Mouse (Mus musculus): Measurements from ENCODE around the gene Ankrd2.
"Not testable (repeated sequence)": the region's sequence is repeated elsewhere in the genome, so short reads cannot be mapped to it uniquely, and the experiment has no call there.

The Ankrd2 gene

DNA sequence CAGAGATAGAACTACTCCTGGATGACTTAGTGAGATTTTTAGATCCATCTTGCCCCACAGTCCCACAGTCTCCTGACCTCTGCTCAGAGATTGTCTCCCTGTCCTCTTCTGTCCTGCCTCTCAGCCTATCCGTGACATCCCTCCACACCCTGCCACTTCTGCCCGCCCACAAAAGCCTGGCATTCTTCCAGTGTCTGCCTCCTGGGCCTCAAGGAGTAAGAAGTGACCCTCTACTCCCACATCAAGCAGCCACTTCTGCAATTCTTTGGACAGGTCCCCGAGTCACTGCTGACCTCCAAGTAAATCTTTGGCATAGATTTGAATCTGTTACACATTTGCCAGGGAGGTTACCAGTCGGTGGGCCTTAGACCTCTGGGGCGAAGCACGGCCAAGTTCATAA, 18.5 kb downstream of the Ankrd2 start:
- in situ Hi-C loops (cut with MboI, MseI), result loop anchor here (10.0 kb wide), 1 partner anchor 1111 kb away; no protein-coding TSS in a partner anchor

DNA sequence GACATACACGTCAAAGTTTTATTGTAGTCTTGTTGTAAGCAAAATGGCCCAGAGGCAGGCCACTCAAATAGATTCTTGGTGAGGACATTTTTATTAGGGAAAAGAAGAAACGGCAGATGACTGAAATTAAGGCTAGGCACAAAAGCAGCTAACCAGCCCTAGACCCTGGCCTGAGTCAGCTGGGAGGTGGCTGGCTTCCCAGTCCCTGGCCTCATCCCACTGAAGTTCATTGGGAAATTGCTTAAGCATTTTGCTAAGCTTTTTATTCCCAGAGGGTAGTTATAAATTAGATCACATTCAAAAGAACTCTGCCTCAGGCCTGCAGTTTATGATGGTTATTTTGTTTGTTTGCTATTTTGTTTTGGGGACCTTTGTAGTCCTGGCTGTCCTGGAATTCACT, 20.1 kb downstream of the Ankrd2 start:
- in situ Hi-C loops (cut with MboI, MseI), result loop anchor here (10.0 kb wide), 1 partner anchor 1109 kb away; no protein-coding TSS in a partner anchor

DNA sequence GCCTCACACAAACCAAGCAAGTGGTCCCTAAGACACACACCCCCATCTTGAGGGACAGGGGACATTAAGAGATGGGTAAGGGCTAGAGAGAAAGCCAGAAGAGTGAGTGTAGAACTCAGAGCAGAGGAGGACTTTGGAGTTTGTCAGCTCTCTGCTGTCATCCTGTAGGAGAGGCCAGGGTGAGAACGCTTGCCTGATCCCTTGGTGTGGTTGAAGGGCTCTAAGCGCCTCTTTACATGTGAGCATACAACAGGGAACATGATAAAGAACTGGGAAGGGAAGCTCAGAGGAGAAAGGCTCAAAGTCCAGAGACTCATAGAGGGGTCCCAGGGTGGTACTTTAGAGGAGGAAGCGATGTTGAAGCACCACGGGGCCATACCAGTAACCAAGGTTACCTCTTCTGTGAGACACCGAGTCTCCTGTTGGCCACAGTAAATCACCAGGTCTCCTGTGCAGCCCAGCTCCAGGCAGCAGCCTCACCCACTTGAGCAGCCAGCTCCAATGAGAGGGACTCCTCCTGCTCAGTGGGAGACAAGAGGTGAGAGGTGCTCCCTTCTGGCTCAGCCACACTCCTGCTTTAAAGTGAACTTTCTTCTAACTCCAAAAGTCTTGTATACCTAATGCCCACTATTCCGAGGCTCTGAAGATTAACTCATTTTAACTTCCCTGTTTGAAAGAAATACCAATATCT, 21.1 kb downstream of the Ankrd2 start:
- in situ Hi-C loops (cut with MboI, MseI), result loop anchor here (10.0 kb wide), 1 partner anchor 1108 kb away; no protein-coding TSS in a partner anchor

GRCm38 (mm10) chr19:42058426-42058825, 22.6 kb downstream of the Ankrd2 start:
- in situ Hi-C loops (cut with MboI, MseI), result loop anchor here (10.0 kb wide), 1 partner anchor 1106 kb away; no protein-coding TSS in a partner anchor

DNA sequence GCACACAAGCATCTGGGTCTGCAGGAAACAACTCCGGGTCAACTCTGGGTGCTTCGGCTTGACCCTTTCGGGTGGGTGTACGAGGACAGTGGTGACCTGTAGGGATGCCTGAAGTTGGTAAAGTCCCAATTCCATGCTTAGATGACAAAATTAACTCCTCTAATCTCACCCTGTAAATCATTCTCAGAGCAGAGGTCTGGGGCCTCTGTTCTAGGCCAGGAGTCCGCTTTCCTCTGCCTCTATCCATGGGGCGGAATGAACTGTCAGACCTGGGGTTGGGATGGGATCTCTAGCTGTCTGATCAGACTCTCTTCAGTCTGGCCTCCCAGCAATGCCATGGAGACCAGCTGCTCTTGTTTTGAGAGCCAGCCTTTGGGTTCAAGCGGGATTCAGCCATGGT, 25.6 kb downstream of the Ankrd2 start:
- in situ Hi-C loops (cut with MboI, MseI), result no loop called here

DNA sequence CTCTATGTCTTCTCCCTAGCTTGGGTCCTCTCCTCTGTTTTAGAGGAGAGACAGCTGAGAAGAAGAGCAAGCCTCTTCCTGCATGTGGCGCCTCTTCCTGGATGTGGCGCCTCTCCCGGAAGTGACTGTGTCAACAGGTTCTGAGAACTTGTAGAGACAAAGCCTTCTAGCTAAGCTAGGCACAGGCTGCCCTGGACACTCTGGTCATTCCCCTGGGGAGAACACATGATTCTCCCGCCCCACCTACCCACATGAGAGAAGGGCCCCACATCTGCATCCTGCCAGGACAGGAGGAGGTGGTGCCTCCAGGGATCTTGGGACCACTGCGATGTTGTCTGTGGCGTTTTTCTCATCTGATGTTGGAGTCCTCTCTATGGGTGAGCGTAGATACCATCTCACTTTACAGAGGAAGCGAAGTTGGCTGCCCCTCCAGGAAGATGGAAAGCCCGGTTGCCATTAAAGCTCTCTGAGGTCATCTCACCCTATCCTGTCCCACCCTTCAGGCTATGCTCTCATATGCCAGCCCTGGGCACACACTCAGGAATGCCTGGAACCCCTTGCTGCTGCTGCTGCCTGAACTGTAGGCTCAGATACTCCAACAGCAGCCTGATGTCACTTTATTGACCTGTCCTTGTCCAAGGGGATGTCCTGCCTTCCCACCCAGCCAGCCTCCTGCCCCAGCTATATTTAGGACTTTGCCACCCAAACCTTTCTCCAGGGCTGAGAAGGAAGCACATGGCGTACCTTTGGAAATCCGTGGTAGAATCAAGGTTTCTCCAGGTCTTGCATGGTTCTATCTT, 32.8 kb downstream of the Ankrd2 start:
- in situ Hi-C loops (cut with MboI, MseI), result no loop called here

- in situ Hi-C loops (cut with MboI, MseI), result no loop called here
Observed at GRCm38 (mm10) chr19:42069241-42069525, 33.4 kb downstream of the Ankrd2 start.

DNA sequence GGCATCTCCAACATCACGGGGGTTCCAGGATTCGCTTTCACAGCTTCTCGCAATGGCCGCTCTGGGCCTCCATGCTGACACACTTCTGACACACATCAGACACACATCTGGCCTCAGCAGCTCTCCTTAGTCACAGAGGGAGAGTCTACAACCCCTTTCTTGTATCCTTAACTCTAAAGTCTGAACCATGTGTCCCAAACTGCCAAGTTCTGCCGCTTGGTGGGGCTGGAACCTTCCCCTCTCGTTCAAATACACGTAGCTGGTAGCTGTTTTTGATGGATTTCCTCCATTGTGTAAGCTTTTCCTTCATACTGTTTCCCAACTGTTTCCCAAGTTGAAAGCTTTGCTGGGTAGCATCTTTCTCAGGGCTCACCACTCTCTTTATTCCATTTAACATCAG, 35.4 kb downstream of the Ankrd2 start:
- in situ Hi-C loops (cut with MboI, MseI), result no loop called here

DNA sequence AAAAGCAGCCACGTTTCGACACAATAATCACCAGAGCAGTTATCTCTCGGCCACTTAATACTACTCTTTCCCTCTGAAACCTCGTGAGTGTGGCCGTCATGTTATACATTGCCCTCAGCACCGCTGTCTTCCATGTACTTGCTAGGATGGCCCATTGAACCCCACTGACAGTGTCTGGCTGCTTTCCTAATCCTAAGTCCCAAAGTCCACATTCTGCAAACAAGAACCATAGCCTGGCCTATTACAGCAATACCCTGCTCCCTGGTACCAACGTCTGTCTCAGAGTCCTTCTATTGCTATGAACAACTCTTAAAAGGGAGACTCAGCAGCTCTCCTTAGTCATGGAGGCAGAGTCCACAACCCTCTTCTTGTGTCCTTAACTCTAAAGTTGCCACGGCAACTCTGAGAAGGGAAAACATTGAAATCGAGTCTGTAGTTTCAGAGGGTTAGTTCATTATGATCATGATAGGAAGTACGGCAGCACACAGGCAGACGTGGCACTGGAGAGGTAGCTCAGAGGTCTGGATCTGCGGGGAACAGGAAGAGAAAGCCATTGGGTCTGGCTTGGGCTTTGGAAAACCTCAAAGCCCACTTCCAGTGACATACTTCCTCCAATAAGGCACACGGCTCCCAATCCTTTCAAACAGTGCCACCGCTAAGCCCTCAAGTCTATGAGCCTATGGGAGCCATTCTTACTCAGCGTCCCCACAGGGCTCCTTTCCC, 36.2 kb downstream of the Ankrd2 start:
- in situ Hi-C loops (cut with MboI, MseI), result no loop called here

DNA sequence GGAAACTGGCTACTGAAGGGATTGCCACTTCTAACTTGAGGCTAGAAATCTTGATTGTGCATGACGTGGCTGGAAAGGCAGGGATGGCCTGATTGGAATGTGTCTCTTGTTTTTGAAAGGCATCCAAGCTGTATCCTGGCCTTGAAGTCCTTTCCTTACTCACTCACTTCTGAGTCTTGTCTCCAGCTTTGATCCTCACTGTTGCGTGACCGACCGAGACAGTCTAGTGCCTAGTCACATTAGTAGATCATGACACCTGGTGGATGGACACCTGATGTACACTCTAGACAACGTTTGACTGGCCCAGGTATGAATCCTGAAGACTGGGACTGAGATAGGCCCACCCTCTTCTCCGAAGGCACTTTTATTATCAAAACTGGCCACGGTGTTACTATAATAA, 37.0 kb downstream of the Ankrd2 start:
- in situ Hi-C loops (cut with MboI, MseI), result no loop called here

DNA sequence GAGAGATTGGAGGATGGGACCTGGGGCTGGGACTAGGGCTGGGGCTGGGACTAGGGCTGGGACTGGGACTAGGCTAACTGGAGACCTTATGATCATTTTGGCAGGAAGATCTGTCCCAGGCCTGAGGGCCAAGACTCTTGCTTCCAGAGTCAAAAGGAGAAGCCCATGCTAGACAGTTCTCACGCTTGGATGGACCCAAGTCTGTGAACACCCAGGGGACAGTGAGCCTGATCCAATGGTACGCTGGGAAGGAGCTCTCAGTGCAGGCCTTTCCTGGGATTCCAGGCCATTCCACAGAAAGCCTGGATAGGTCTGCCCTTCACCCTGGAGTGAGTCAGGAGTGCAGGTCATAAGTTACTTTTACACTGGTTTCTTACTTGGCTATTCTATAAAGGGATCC, 39.3 kb downstream of the Ankrd2 start:
- in situ Hi-C loops (cut with MboI, MseI), result no loop called here

GRCm38 (mm10) chr19:42075992-42076391, 40.2 kb downstream of the Ankrd2 start:
- in situ Hi-C loops (cut with MboI, MseI), result no loop called here

- in situ Hi-C loops (cut with MboI, MseI), result no loop called here
Observed at GRCm38 (mm10) chr19:42078566-42078965, 42.8 kb downstream of the Ankrd2 start.

GRCm38 (mm10) chr19:42079006-42079405, 43.2 kb downstream of the Ankrd2 start:
- in situ Hi-C loops (cut with MboI, MseI), result no loop called here

DNA sequence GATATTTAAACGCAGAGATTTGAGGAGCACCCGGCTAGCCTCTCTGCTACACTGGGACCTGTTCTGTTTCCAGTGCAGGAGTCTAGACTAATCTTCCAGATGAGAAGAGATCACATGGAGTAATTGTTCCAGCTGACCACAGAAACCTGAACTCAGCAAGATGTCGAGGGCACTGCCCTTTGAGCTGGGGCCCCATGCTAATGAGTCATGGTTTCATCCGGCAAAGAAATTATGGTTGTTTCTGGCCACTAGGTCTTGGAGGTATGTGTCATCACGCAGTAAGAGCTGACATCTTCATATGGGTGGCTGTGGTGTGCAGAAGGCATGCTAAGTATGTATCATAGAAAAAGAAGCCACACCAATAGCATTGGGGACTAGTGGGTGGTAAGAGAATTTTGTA, 44.1 kb downstream of the Ankrd2 start:
- in situ Hi-C loops (cut with MboI, MseI), result no loop called here

DNA sequence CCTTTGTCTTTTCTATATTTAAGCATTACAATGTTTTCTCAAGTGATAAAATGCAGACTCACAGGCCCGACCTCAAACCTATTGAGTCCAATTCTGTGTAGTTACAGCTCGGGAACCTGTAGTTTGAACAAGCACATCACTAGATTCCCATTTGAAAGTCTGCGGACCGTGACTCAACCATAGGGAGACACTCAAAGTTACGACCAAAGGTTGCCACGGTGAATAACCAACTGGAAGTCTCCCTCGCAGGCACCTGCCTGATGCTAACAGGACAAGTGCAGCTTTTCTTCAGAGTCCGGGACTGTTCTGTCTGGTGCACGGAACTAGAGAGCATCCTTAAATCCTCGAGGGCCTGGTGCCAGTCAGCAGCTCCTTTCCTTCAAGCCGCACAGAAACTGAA, 44.7 kb downstream of the Ankrd2 start:
- in situ Hi-C loops (cut with MboI, MseI), result no loop called here

- in situ Hi-C loops (cut with MboI, MseI), result not testable (repeated sequence)
Observed at GRCm38 (mm10) chr19:42081613-42082012, 45.8 kb downstream of the Ankrd2 start.

GRCm38 (mm10) chr19:42085690-42086089, 49.9 kb downstream of the Ankrd2 start:
- in situ Hi-C loops (cut with MboI, MseI), result no loop called here

GRCm38 (mm10) chr19:42086166-42086565, 50.4 kb downstream of the Ankrd2 start, which contains the start of gene Morn4:
Gene Morn4 (minus strand): TSS chr19:42086357.
- in situ Hi-C loops (cut with MboI, MseI), result no loop called here

DNA sequence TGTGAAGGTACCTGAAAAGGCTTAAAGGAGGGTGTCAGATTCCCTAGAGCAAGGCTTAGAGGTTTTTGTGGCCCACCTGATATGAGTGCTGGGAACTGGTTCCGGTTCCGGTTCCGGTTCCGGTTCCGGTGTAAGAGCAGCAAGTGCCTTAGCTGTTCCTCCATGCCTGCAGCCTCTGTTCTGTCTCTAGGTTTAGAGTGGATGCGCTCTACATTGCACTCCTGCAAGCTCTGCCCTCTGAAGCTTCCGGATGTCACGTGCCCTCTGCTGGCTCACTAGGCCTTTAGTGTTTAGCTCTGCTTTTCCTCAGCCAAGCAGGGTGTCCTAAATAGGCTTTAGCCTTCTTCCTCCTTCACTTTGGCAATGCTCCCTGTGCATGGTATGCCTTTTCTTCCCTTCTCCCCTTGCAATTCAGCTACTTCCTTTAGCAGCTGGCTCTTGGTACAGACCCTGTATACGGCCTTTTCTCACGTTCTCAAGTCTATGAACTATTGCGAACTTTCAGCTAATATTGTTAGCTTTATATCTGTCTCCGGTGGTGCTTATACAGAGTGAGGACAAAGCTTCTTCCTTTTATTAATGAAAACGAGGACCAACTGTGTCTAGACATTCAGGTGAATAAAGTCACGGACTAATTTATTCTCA, 53.4 kb downstream of the Ankrd2 start:
- in situ Hi-C loops (cut with MboI, MseI), result no loop called here

DNA sequence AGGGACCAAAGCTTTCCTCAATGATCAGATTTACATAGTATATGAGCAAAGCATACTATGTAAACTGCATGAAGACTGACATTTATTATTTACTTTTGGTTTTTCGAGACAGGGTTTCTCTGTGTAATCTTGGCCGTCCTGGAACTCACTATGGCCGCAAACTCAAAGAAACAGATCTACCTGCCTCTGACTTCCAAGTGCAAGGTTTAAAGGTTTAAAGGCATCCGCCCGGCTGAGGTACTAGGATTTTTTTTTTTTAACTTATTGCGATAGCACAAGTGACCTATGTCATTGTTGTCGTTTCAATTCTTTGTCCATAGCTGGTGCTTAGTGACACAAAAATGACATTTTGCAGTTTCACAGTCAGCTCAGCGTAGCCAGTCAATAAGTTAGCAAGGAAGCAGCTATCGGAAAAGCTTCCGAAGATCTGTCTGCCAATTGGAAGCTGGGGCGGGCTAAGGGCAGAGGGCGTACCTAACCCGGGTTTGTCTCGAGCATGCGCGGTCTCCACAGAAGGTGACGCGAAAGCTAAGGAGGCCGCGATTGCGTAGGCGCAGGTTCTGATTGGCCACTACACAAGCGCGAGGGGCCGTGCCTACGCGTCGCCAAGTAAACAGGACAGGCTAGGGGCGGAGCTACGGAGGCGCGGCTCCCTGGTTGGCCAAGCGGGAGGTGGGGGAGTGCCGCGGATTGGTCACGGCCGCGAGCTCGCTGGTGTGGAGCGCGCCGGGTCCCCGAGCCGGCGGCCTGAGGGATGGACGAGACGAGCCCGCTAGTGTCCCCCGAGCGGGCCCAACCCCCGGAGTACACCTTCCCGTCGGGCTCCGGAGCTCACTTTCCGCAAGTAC, 54.2 kb downstream of the Ankrd2 start, which contains the start of gene Pi4k2a:
Gene Pi4k2a (plus strand): TSS at position 723 of the 848 bp plus-strand sequence.
- in situ Hi-C loops (cut with MboI, MseI), result no loop called here
